Mouse (Mus musculus): ENCODE data around the gene Rnps1.
A peak's percentile ranks its signal among the peaks of the same experiment; 100 is the strongest.
"Not testable (repeated sequence)": the region's sequence is repeated elsewhere in the genome, so short reads cannot be mapped to it uniquely, and the experiment has no call there.

The Rnps1 gene

GRCm38 (mm10) chr17:24414230-24414976 is at the start of gene Rnps1:
Rnps1 (plus strand) TSS chr17:24414565.
- DNase-seq: peak; percentile 88

- DNase-seq: no peak
These were observed 48.5 kb upstream of the Rnps1 start for GRCm38 (mm10) chr17:24365863-24366262.

- DNase-seq: no peak
These were observed 39.2 kb upstream of the Rnps1 start for GRCm38 (mm10) chr17:24375094-24375712.

- DNase-seq: no peak
These were observed 38.5 kb upstream of the Rnps1 start for GRCm38 (mm10) chr17:24375886-24376285.

- DNase-seq: no peak
These were observed 35.9 kb upstream of the Rnps1 start for GRCm38 (mm10) chr17:24378496-24378895.

- no peak for DNase-seq
These were observed 30.6 kb upstream of the Rnps1 start for GRCm38 (mm10) chr17:24383789-24384188.

GRCm38 (mm10) chr17:24388711-24389110 is 25.7 kb upstream of the Rnps1 start:
- no peak for DNase-seq

GRCm38 (mm10) chr17:24389865-24390264 is 24.5 kb upstream of the Rnps1 start:
- DNase-seq: peak; percentile 44

GRCm38 (mm10) chr17:24391149-24391548 is 23.2 kb upstream of the Rnps1 start:
- DNase-seq: peak; percentile 27

- no peak for DNase-seq
These were observed 20.8 kb upstream of the Rnps1 start for GRCm38 (mm10) chr17:24393527-24393926.

GRCm38 (mm10) chr17:24394456-24394855 is 19.9 kb upstream of the Rnps1 start:
- DNase-seq: no peak

- no peak for DNase-seq
These were observed 12.0 kb upstream of the Rnps1 start for GRCm38 (mm10) chr17:24402371-24402770.

GRCm38 (mm10) chr17:24407116-24407803 is 7.1 kb upstream of the Rnps1 start:
- no peak for DNase-seq

GRCm38 (mm10) chr17:24413557-24414211 is 681 bp upstream of the Rnps1 start:
- DNase-seq: peak; percentile 56

GRCm38 (mm10) chr17:24415011-24415410 is 646 bp downstream of the Rnps1 start:
- DNase-seq: no peak

GRCm38 (mm10) chr17:24416051-24416652 is 1.8 kb downstream of the Rnps1 start:
- no peak for DNase-seq

GRCm38 (mm10) chr17:24423114-24423513 is 8.7 kb downstream of the Rnps1 start:
- no peak for DNase-seq

- DNase-seq: no peak
These were observed 10.1 kb downstream of the Rnps1 start for GRCm38 (mm10) chr17:24424489-24424888.

- not testable (repeated sequence) for DNase-seq
These were observed 11.0 kb downstream of the Rnps1 start for GRCm38 (mm10) chr17:24425326-24425725.

- DNase-seq: no peak
These were observed 11.5 kb downstream of the Rnps1 start for GRCm38 (mm10) chr17:24425905-24426304.

GRCm38 (mm10) chr17:24426471-24427169 is 12.3 kb downstream of the Rnps1 start, which contains the start of gene Eci1:
Eci1 (plus strand) TSS chr17:24426641.
- peak; percentile 69 for DNase-seq

GRCm38 (mm10) chr17:24427170-24427557 is 12.8 kb downstream of the Rnps1 start:
- no peak for DNase-seq

Data from thymus, postnatal 25 days (tissue).